Mouse (Mus musculus) megakaryocyte-erythroid progenitor cell, adult 5 weeks (primary cell): ENCODE results near the gene Stat4. TPM values are rescaled to one million over a fixed set of nuclear protein-coding genes. Genes with fewer than 3 reads are reported as not detected.

Experiments used
- polyA plus RNA-seq: library from polyadenylated mRNA; stranded (reverse); fragments of >175 nt; gene quantifications from 2 replicates; pipeline ENCODE4 v1.2.3, GENCODE M21; 2012

Gene Stat4
- polyA plus RNA-seq, result 0.54 and 1.2 TPM in 2 replicates

GRCm38 (mm10) chr1:51986848-51987247, at the start of gene Stat4:
Gene Stat4, plus strand, starts transcription at chr1:51987148.

GRCm38 (mm10) chr1:52118860-52119591, 132.1 kb downstream of the Stat4 start, which contains the start of gene Stat1:
Gene Stat1, plus strand, starts transcription at chr1:52119440.

Other genes with a start within 250 kb of the Stat4 start
- 1.00 and 1.3 TPM in 2 replicates for gene Myo1b, start 71.1 kb upstream of the Stat4 start, polyA plus RNA-seq
- 17.1 and 18.9 TPM in 2 replicates for gene Stat1, start 132.3 kb downstream of the Stat4 start, polyA plus RNA-seq
- 69.2 and 81.1 TPM in 2 replicates for gene Gls, start 246.1 kb downstream of the Stat4 start, polyA plus RNA-seq